Mouse (Mus musculus) midbrain, postnatal 0 days (tissue): ENCODE data around the gene Il1f8. TPM values are rescaled to one million over a fixed set of nuclear protein-coding genes. Genes with fewer than 3 reads are reported as not detected.

Experiments used
- ATAC-seq: fragments of 200-750 bp; cut with Nextera tagmentation; 2 replicates; pipeline ENCODE4 v1.8.0; 2017; ENCODE audit warnings: moderate number of reproducible peaks, mild to moderate bottlenecking, moderate TSS enrichment, moderate library complexity; ENCODE audit not compliant: low FRiP score
- DNase-seq: peaks from one replicate; pipeline ENCODE4 v3.0.0-alpha.2; 2015; ENCODE audit warnings: low spot score
- H3K27ac ChIP-seq: fragments of 300-500 bp; sonication (generic); 2 replicates; pipeline ENCODE4 v1.5.1; 2014; ENCODE audit warnings: low read depth, mild to moderate bottlenecking, low read length, mixed read lengths
- H3K27me3 ChIP-seq: fragments of 300-500 bp; sonication (generic); 2 replicates; pipeline ENCODE4 v1.6.1; 2014; ENCODE audit warnings: low read length, control low read depth, mixed read lengths; ENCODE audit not compliant: insufficient read depth
- H3K36me3 ChIP-seq: fragments of 300-500 bp; sonication (generic); 2 replicates; pipeline ENCODE4 v1.6.1; 2014; ENCODE audit warnings: low read length, control low read depth, mixed read lengths; ENCODE audit not compliant: insufficient read depth
- H3K4me1 ChIP-seq: fragments of 300-500 bp; sonication (generic); 2 replicates; pipeline ENCODE4 v1.6.1; 2014; ENCODE audit warnings: mild to moderate bottlenecking, control low read depth, antibody characterized with exemption, low read length, mixed read lengths; ENCODE audit not compliant: insufficient read depth
- H3K4me2 ChIP-seq: fragments of 300-500 bp; sonication (generic); 2 replicates; pipeline ENCODE4 v1.6.1; 2014; ENCODE audit warnings: low read depth, mild to moderate bottlenecking, low read length, mixed read lengths; ENCODE audit not compliant: poor library complexity, severe bottlenecking
- H3K4me3 ChIP-seq: fragments of 300-500 bp; sonication (generic); 2 replicates; pipeline ENCODE4 v1.5.1; 2014; ENCODE audit warnings: low read depth, mild to moderate bottlenecking, low read length, moderate library complexity
- H3K9ac ChIP-seq: fragments of 300-500 bp; sonication (generic); replicated peaks from 2 replicates; pipeline ENCODE4 v1.6.1; 2014; ENCODE audit warnings: mild to moderate bottlenecking, low read length, moderate library complexity, mixed read lengths; ENCODE audit not compliant: poor library complexity, severe bottlenecking
- H3K9me3 ChIP-seq: fragments of 300-500 bp; sonication (generic); 2 replicates; pipeline ENCODE4 v1.6.1; 2016; ENCODE audit warnings: low read length, control low read depth
- CTCF ChIP-seq: IDR thresholded peaks from 2 replicates; pipeline ENCODE4 v1.5.1; 2016; ENCODE audit warnings: antibody characterized with exemption, mild to moderate bottlenecking
- WGBS: fragments of 180-500 bp; shearing (Covaris S2); extraction: QIAGEN DNeasy Blood & Tissue Kit; methylation state at CpG from one replicate; pipeline ENCODE4 v1.1.7; 2014; 5-methylcytosine and 5-hydroxymethylcytosine counted together
- polyA plus RNA-seq: library from polyadenylated mRNA; unstranded; fragments of >200 nt; fragmentation: Nextera tagmentation; extraction: Ambion mirVana; gene quantifications from 2 replicates; pipeline ENCODE4 v1.2.1, GENCODE M21; 2015
- total RNA-seq: library from RNA; depleted of rRNA; stranded (reverse); fragments of >200 nt; gene quantifications from 2 replicates; pipeline ENCODE4 v1.2.3, GENCODE M21; 2014; rRNA removed

Il1f8 gene
- total and polyA plus RNA-seq, 2 experiments from 2014 or later: not detected

GRCm38 (mm10) chr2:24186176-24186575 is 33.2 kb downstream of the Il1f8 start, which contains the start of gene Il1f9:
TSS of gene Il1f9 (plus strand) at chr2:24186476.
- Histone ChIP-seq H3K4me1 (no peaks in the 10 kb centered on the region), H3K9me3 (no peaks in the 10 kb centered on the region), H3K36me3 (no peaks in the 10 kb centered on the region), H3K4me2 (no peak within 1 kb of the TSS), H3K27ac (no peak within 1 kb of the TSS), H3K9ac (no peak within 1 kb of the TSS), H3K4me3 (no peak within 1 kb of the TSS), H3K27me3 (no peaks in the 10 kb centered on the region)
- ATAC-seq (no peak), DNase-seq (no peak)
- WGBS: 88% methylated on average over 1 of the region's 1 CpGs
- TF ChIP-seq CTCF: no peak

- H3K9me3 ChIP-seq: no peaks in the 10 kb centered on the region
- 78% methylated on average over 6 of the region's 6 CpGs for WGBS
- TF ChIP-seq CTCF: no peak
- H3K4me2 ChIP-seq: no peak overlapping the region
- no peaks in the 10 kb centered on the region for H3K4me1 ChIP-seq
- H3K9ac ChIP-seq: no peak overlapping the region
- no peak overlapping the region for H3K4me3 ChIP-seq
- H3K36me3 ChIP-seq: no peaks in the 10 kb centered on the region
- no peak for DNase-seq
- H3K27me3 ChIP-seq: no peaks in the 10 kb centered on the region
- no peak for ATAC-seq
- no peak overlapping the region for H3K27ac ChIP-seq
Observed at GRCm38 (mm10) chr2:24187585-24187984, 34.6 kb downstream of the Il1f8 start.

DNA sequence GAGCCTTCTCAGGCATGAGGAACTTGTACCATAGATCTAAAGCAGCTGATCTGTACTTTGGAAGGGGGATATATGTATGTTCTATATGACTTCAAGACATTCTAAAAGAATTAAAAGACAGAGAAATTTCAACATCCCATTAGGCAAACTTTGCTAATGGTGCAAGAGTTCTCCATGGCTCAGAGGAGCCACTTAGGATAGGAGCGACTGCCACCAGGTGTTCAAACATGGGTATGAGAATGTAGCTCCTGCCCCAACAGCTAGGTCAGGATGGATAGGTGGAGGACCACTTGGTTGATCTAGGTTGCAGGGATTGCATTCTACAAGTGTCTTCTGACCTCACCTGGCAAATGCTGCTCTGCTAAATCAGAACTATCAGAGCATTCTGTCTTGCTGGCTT is 35.2 kb downstream of the Il1f8 start:
- Histone ChIP-seq H3K36me3 (no peaks in the 10 kb centered on the region), H3K9me3 (no peaks in the 10 kb centered on the region), H3K4me2 (no peak overlapping the region), H3K9ac (no peak overlapping the region), H3K4me1 (no peaks in the 10 kb centered on the region), H3K27ac (no peak overlapping the region), H3K27me3 (no peaks in the 10 kb centered on the region), H3K4me3 (no peak overlapping the region)
- ATAC-seq: no peak
- WGBS: 63% methylated on average over 1 of the region's 1 CpGs
- peak; percentile 36 for TF ChIP-seq CTCF
- no peak for DNase-seq

Other genes with a start within 250 kb of the Il1f8 start
- gene Hnmt, start 103.8 kb upstream of the Il1f8 start, total RNA-seq: 16.1 and 19.7 TPM in 2 replicates
- 22.9 and 27.9 TPM in 2 replicates for gene Hnmt, start 103.8 kb upstream of the Il1f8 start, polyA plus RNA-seq
- gene Tbpl2, start 56.6 kb upstream of the Il1f8 start, total RNA-seq: not detected in 2 replicates
- not detected in 2 replicates for gene Tbpl2, start 56.6 kb upstream of the Il1f8 start, polyA plus RNA-seq
- gene Il1f9, start 33.3 kb downstream of the Il1f8 start, total RNA-seq: not detected in 2 replicates
- gene Il1f9, start 33.3 kb downstream of the Il1f8 start, polyA plus RNA-seq: not detected in 2 replicates
- not detected in 2 replicates for gene Il1f6, start 62.3 kb downstream of the Il1f8 start, total RNA-seq
- not detected in 2 replicates for gene Il1f6, start 62.3 kb downstream of the Il1f8 start, polyA plus RNA-seq
- 0.55 TPM in 1 of 2 replicates, not detected in the other for gene Il1f5, start 123.8 kb downstream of the Il1f8 start, total RNA-seq
- not detected in 2 replicates for gene Il1f5, start 123.8 kb downstream of the Il1f8 start, polyA plus RNA-seq
- gene Il1f10, start 138.0 kb downstream of the Il1f8 start, total RNA-seq: not detected in 2 replicates
- gene Il1f10, start 138.0 kb downstream of the Il1f8 start, polyA plus RNA-seq: not detected in 2 replicates
- gene Il1rn, start 183.7 kb downstream of the Il1f8 start, total RNA-seq: 0.60 TPM in 1 of 2 replicates, not detected in the other
- 0.07 and 0.25 TPM in 2 replicates for gene Il1rn, start 183.7 kb downstream of the Il1f8 start, polyA plus RNA-seq
- gene Psd4, start 214.4 kb downstream of the Il1f8 start, total RNA-seq: 0.19 and 2.1 TPM in 2 replicates
- 0.36 and 0.55 TPM in 2 replicates for gene Psd4, start 214.4 kb downstream of the Il1f8 start, polyA plus RNA-seq